Mouse (Mus musculus): ENCODE results near the gene Ppp1r16b.

DNA sequence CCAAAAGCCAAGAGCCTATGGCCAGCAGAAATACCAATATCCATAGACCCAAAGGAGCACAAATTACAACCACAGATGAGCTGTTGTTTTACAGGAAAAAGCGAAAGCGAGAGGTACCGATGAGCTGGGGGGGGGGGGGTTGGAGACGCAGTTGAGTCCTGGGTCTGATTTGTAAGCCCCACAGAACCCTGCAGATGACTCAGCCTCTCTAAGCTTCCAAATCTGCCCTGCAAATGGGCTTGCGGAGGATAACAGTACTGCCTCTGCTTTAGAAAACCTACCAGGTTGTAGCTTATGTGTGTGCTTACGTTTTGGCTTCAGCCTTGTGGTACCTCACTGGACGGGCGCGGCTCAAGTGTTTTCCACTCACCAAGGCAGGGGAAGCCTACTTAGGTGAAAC lies 36.3 kb downstream of the Ppp1r16b start:
- TF ChIP-seq POLR2A (IDR thresholded peaks at IDR 0.05; ENCODE audit: control insufficient read depth, extremely low read depth, insufficient read depth, low read length, poor library complexity) (no peak), CTCF (IDR thresholded peaks at IDR 0.05; ENCODE audit: borderline replicate concordance, control insufficient read depth, extremely low read depth, insufficient read depth, low read length, poor library complexity) (no peak)
